Mouse (Mus musculus) spleen, adult 2 months (tissue): ENCODE data around the gene Grik2.

Source experiments
- CTCF ChIP-seq: fragments of 200-500 bp; IDR thresholded peaks from 2 replicates; pipeline ENCODE4 v1.5.1; 2011; ENCODE audit warnings: mild to moderate bottlenecking, inconsistent platforms; ENCODE audit not compliant: insufficient read depth, insufficient read length, insufficient replicate concordance; ENCODE audit errors: extremely low read depth
- POLR2A ChIP-seq: fragments of 200-500 bp; IDR thresholded peaks from 2 replicates; pipeline ENCODE4 v1.6.1; 2011; ENCODE audit warnings: low read depth, low read length, inconsistent platforms

- TF ChIP-seq CTCF (no peak), POLR2A (no peak)
These were observed 597.3 kb downstream of the Grik2 start for GRCm38 (mm10) chr10:49191291-49191690.
